Mouse (Mus musculus) layer of hippocampus, adult 18-20 months (tissue): ENCODE data around the gene Mlh1. TPM values are rescaled to one million over a fixed set of nuclear protein-coding genes. Genes with fewer than 3 reads are reported as not detected.
A peak's percentile ranks its signal among the peaks of the same experiment; 100 is the strongest.

Source experiments
- DNase-seq, 2 experiments: peaks; one replicate each; pipeline ENCODE4 v3.0.0; 2022; ENCODE audit warnings: low spot score in 2 of 2
- total RNA-seq, 2 experiments: library from RNA; stranded (reverse); gene quantifications; 2 replicates each; pipeline ENCODE4 v1.2.3; 2021

Gene Mlh1
- total RNA-seq, 2 experiments from 2014 or later = 10.6 to 16.7 TPM

GRCm38 (mm10) chr9:111286468-111286867, 14.9 kb upstream of the Mlh1 start:
- no peak for DNase-seq

GRCm38 (mm10) chr9:111285676-111286075, 14.1 kb upstream of the Mlh1 start:
- no peak for DNase-seq

- DNase-seq = no peak
Observed at GRCm38 (mm10) chr9:111285061-111285460, 13.5 kb upstream of the Mlh1 start.

GRCm38 (mm10) chr9:111275156-111275555, 3.6 kb upstream of the Mlh1 start:
- no peak for DNase-seq

GRCm38 (mm10) chr9:111273958-111274357, 2.4 kb upstream of the Mlh1 start:
- DNase-seq = no peak

GRCm38 (mm10) chr9:111272996-111273785, 1.6 kb upstream of the Mlh1 start:
- DNase-seq = no peak

- DNase-seq = no peak
Observed at GRCm38 (mm10) chr9:111272356-111272755, 765 bp upstream of the Mlh1 start.

- DNase-seq = no peak
Observed at GRCm38 (mm10) chr9:111271056-111271433, 546 bp downstream of the Mlh1 start.

GRCm38 (mm10) chr9:111270606-111271005, 985 bp downstream of the Mlh1 start:
- no peak for DNase-seq

GRCm38 (mm10) chr9:111267998-111268397, 3.6 kb downstream of the Mlh1 start:
- no peak for DNase-seq

GRCm38 (mm10) chr9:111261356-111261755, 10.2 kb downstream of the Mlh1 start:
- no peak for DNase-seq

- DNase-seq = peak; percentile 19 to 63
Observed at GRCm38 (mm10) chr9:111260360-111260985, 11.1 kb downstream of the Mlh1 start.

- no peak for DNase-seq
Observed at GRCm38 (mm10) chr9:111252161-111252869, 19.3 kb downstream of the Mlh1 start.

- peak in 1 of 2 experiments; percentile 38 for DNase-seq
Observed at GRCm38 (mm10) chr9:111247682-111248246, 23.8 kb downstream of the Mlh1 start.

GRCm38 (mm10) chr9:111245546-111245945, 26.0 kb downstream of the Mlh1 start:
- DNase-seq = no peak

- DNase-seq = no peak
Observed at GRCm38 (mm10) chr9:111243384-111243783, 28.2 kb downstream of the Mlh1 start.

GRCm38 (mm10) chr9:111239821-111240220, 31.8 kb downstream of the Mlh1 start:
- no peak for DNase-seq

- DNase-seq = no peak
Observed at GRCm38 (mm10) chr9:111237726-111238125, 33.9 kb downstream of the Mlh1 start.

GRCm38 (mm10) chr9:111234701-111235100, 36.9 kb downstream of the Mlh1 start:
- no peak for DNase-seq

- DNase-seq = no peak
Observed at GRCm38 (mm10) chr9:111228446-111228845, 43.1 kb downstream of the Mlh1 start.

GRCm38 (mm10) chr9:111223406-111223805, 48.2 kb downstream of the Mlh1 start:
- no peak for DNase-seq

- no peak for DNase-seq
Observed at GRCm38 (mm10) chr9:111221580-111221979, 50.0 kb downstream of the Mlh1 start.
